Mouse (Mus musculus) E14TG2a.4 (cell line): Measurements from ENCODE around the gene Uimc1.

Experiments used
- H3K27me3 ChIP-seq: 2 replicates; pipeline ENCODE4 v1.6.1; 2014; ENCODE audit warnings: low read length, control low read depth; ENCODE audit not compliant: insufficient read depth
- H3K36me3 ChIP-seq: 2 replicates; pipeline ENCODE4 v1.6.1; 2014; ENCODE audit warnings: low read length, control low read depth; ENCODE audit not compliant: insufficient read depth
- H3K4me1 ChIP-seq: replicated peaks from 2 replicates; pipeline ENCODE4 v1.6.1; 2014; ENCODE audit warnings: low read depth, low read length, control low read depth
- H3K4me3 ChIP-seq: replicated peaks from 2 replicates; pipeline ENCODE4 v1.5.1; 2014; ENCODE audit warnings: mild to moderate bottlenecking, low read length
- H3K9me3 ChIP-seq: 2 replicates; pipeline ENCODE4 v1.6.1; 2014; ENCODE audit warnings: low read length, control low read depth
- CTCF ChIP-seq: conservative IDR thresholded peaks from 2 replicates; pipeline ENCODE4 v1.5.1; 2014; ENCODE audit warnings: low read length
- NANOG ChIP-seq: IDR thresholded peaks from 2 replicates; pipeline ENCODE4 v1.6.1; 2014; ENCODE audit warnings: borderline replicate concordance, low read length, mixed read lengths
- POU5F1 ChIP-seq: IDR thresholded peaks from 2 replicates; pipeline ENCODE4 v1.6.1; 2014; ENCODE audit warnings: low read length, borderline replicate concordance

Gene Uimc1

DNA sequence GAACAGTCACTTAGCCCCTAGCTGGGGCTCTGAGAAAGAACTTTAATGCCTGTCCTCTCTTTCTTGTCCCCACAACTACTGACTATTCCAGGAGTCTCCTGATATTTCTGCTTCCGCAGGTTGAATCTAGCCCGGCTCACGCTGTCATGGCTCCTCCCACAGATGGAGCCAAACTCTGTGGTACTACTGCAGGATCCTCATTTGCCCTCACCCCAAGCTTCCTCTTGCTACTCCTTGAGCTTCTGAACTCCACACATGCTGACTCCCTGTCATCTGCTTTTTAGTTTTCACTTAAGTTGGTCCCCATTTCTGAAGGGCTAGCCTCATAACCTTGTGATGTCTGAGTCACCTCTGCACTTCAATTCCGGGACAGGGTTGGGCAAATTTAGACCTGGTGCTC lies 80.0 kb downstream of the Uimc1 start:
- Histone ChIP-seq H3K27me3 (peaks cover 9% of the 10 kb centered on the region), H3K36me3 (no peaks in the 10 kb centered on the region), H3K4me1 (peaks cover 23% of the 10 kb centered on the region), H3K9me3 (no peaks in the 10 kb centered on the region), H3K4me3 (no peak overlapping the region)
- TF ChIP-seq POU5F1 (no peak), CTCF (no peak), NANOG (no peak)

DNA sequence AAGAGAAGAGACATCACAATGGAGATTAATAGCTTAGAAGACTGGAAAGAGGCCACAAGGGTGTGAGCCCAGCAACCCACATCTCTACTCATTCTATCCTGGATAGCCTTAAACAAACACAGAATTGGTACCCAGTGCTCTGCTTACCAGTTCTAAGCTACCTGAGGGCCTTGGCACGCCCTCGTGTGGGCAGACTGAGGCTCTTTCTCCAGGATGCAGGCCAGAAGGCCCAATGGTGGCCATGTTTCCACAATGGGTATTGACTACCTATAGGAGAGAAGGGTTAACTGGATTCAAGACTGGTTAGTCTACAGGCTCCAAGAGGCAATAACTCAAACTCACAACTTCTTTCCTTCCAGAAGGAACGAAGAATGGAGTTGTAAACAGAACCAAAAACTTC lies 80.9 kb downstream of the Uimc1 start:
- peaks cover 32% of the 10 kb centered on the region for H3K4me1 ChIP-seq
- TF ChIP-seq NANOG, result no peak
- TF ChIP-seq CTCF, result no peak

GRCm38 (mm10) chr13:55018700-55019099 lies 81.4 kb downstream of the Uimc1 start:
- TF ChIP-seq POU5F1, result no peak
- no peak for TF ChIP-seq CTCF
- TF ChIP-seq NANOG, result no peak
- Histone ChIP-seq H3K4me1 (peaks cover 36% of the 10 kb centered on the region), H3K9me3 (no peaks in the 10 kb centered on the region), H3K4me3 (no peak overlapping the region), H3K27me3 (peaks cover 19% of the 10 kb centered on the region), H3K36me3 (no peaks in the 10 kb centered on the region)

More for the DNA sequence above, 80.9 kb downstream of the Uimc1 start:
- Histone ChIP-seq H3K36me3 (no peaks in the 10 kb centered on the region), H3K9me3 (no peaks in the 10 kb centered on the region), H3K27me3 (peaks cover 18% of the 10 kb centered on the region), H3K4me3 (no peak overlapping the region)

- peaks cover 25% of the 10 kb centered on the region for H3K27me3 ChIP-seq
- H3K9me3 ChIP-seq, result no peaks in the 10 kb centered on the region
- TF ChIP-seq CTCF (no peak), POU5F1 (no peak), NANOG (no peak)
- H3K36me3 ChIP-seq, result no peaks in the 10 kb centered on the region
- no peak overlapping the region for H3K4me3 ChIP-seq
- H3K4me1 ChIP-seq, result peaks cover 37% of the 10 kb centered on the region
Observed at GRCm38 (mm10) chr13:55017898-55018599, 82.1 kb downstream of the Uimc1 start.

DNA sequence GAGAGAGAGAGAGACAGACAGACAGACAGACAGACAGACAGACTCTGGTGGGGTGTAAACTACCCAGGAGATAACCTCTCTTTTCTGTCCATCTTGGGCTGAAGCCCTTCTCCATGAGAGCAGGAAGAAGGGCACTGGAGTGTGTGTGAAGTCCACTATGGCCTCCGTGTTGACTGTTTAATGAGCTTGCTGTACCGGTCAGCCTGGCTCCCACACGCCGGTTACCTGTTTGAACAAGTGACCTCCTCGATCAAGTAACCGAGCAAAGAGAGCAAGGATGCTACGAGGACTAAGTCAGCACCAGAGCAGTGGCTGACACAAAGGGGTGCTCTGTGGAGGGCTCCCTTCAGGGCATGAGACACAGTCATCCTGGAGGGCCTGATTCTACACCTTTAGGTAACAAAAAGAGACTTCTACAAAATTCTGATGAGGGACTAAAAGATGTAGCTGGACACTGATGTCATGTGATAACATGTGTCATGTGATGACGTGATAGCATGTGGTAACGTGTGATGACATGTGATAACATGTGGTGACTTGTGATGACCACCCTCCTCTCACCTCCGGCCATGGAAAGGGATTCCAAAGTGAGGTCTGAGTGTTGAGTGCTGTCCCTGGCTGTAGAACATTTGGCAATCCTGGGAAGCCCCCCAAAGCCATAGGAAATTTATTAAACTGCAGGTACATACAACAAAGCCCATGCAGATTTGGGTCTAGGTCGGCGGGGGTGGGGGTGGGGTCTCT lies 82.8 kb downstream of the Uimc1 start:
- TF ChIP-seq NANOG (no peak), POU5F1 (no peak), CTCF (no peak)
- H3K4me3 ChIP-seq, result no peak overlapping the region
- H3K27me3 ChIP-seq, result peaks cover 32% of the 10 kb centered on the region
- H3K9me3 ChIP-seq, result no peaks in the 10 kb centered on the region
- H3K36me3 ChIP-seq, result no peaks in the 10 kb centered on the region
- H3K4me1 ChIP-seq, result peaks cover 37% of the 10 kb centered on the region

GRCm38 (mm10) chr13:55014451-55014850 lies 85.6 kb downstream of the Uimc1 start:
- H3K4me1 ChIP-seq, result peaks cover 35% of the 10 kb centered on the region
- TF ChIP-seq POU5F1 (no peak), NANOG (no peak), CTCF (no peak)
- no peaks in the 10 kb centered on the region for H3K36me3 ChIP-seq
- H3K4me3 ChIP-seq, result no peak overlapping the region
- H3K9me3 ChIP-seq, result no peaks in the 10 kb centered on the region
- peaks cover 50% of the 10 kb centered on the region for H3K27me3 ChIP-seq

GRCm38 (mm10) chr13:55013702-55014344 lies 86.3 kb downstream of the Uimc1 start:
- no peaks in the 10 kb centered on the region for H3K9me3 ChIP-seq
- peaks cover 35% of the 10 kb centered on the region for H3K4me1 ChIP-seq
- peaks cover 56% of the 10 kb centered on the region for H3K27me3 ChIP-seq
- no peak for TF ChIP-seq POU5F1
- 0 out of 2 replicates have a peak, but pooled peaks have one; percentile 7 for TF ChIP-seq CTCF
- no peak for TF ChIP-seq NANOG
- H3K4me3 ChIP-seq, result 0 out of 2 replicates have a peak overlapping the region, but pooled peaks have one; percentile 71
- no peaks in the 10 kb centered on the region for H3K36me3 ChIP-seq

DNA sequence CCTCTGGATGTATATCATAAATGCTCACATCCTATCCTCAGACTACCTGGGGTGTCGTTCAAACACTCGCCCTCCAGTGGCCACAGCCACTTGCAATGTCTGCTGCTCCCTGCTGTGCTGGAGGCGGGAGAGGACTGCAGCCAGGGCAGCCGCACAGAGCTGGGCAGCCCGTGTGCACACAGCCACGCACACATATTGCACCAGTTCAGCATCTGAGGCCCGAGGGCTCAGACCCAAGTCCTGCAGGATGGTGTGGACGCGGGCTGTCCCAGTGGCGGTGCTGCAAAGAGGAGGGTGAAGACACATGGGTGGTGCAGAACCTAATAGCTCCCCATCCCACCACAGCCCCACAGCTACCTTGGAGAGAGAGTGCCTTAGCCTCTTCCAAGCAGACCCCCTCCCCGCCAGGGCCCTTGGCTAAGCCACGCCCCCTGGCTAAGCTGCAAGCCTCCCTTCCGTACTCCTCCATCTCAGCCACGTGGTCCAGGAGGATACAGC lies 88.1 kb downstream of the Uimc1 start:
- no peak for TF ChIP-seq NANOG
- no peak for TF ChIP-seq POU5F1
- 0 out of 2 replicates have a peak, but pooled peaks have one; percentile 13 for TF ChIP-seq CTCF
- H3K9me3 ChIP-seq, result no peaks in the 10 kb centered on the region

GRCm38 (mm10) chr13:55011103-55011502 lies 89.0 kb downstream of the Uimc1 start:
- Histone ChIP-seq H3K9me3 (no peaks in the 10 kb centered on the region), H3K36me3 (no peaks in the 10 kb centered on the region), H3K4me1 (peaks cover 51% of the 10 kb centered on the region), H3K27me3 (peaks cover 83% of the 10 kb centered on the region), H3K4me3 (no peak overlapping the region)
- TF ChIP-seq CTCF, result no peak
- no peak for TF ChIP-seq NANOG
- TF ChIP-seq POU5F1, result no peak

More for the DNA sequence above, 88.1 kb downstream of the Uimc1 start:
- Histone ChIP-seq H3K27me3 (peaks cover 74% of the 10 kb centered on the region), H3K36me3 (no peaks in the 10 kb centered on the region), H3K4me1 (peaks cover 42% of the 10 kb centered on the region), H3K4me3 (peak overlapping the region; percentile 71)
